ENCODE assay signal across 25 mouse cellular contexts in genomic region chr13:71338700-71339099, GRCm38 (mm10).
A peak's percentile ranks its signal among the peaks of the same experiment; 100 is the strongest.
DNase-seq lines count a peak whose midpoint lies in the region; ATAC-seq lines count a peak whose summit lies in the region.
"Had no signal": no experiment of that assay in that cellular context is flagged by ENCODE, and none has a peak within 500 bp of the region (broad histone marks: within the 10 kb centered on the region; RNA-seq: fewer than 3 reads in every experiment).

No protein-coding gene starts in this region.

- H3K27ac ChIP-seq in hindbrain, embryonic 16.5 days (ENCODE audit: low read depth, low read length), result no peak overlapping the region
- H3K27ac ChIP-seq in hindbrain, embryonic 11.5 days (ENCODE audit: low read depth, low read length), result no peak overlapping the region
- no peak overlapping the region for H3K27ac ChIP-seq in midbrain, embryonic 14.5 days (replicated peaks; ENCODE audit: low read depth, low read length)
- H3K27ac ChIP-seq in midbrain, embryonic 13.5 days, result no peak overlapping the region
- no peak overlapping the region for H3K27ac ChIP-seq in forebrain, embryonic 13.5 days
- H3K27ac ChIP-seq: hindbrain, embryonic 15.5 days; intestine, embryonic 15.5 days; left cerebral cortex, adult 2 months; limb, embryonic 13.5 days; midbrain, embryonic 12.5 days had no signal

- no peaks in the 10 kb centered on the region for H3K9me3 ChIP-seq in hindbrain, embryonic 16.5 days (ENCODE audit: control insufficient read depth, low read length)
- H3K9me3 ChIP-seq in hindbrain, embryonic 11.5 days (ENCODE audit: control insufficient read depth, low read length), result no peaks in the 10 kb centered on the region
- H3K9me3 ChIP-seq in midbrain, embryonic 14.5 days (ENCODE audit: control insufficient read depth, low read length), result no peaks in the 10 kb centered on the region
- H3K9me3 ChIP-seq in midbrain, embryonic 13.5 days, result no peaks in the 10 kb centered on the region
- H3K9me3 ChIP-seq in forebrain, embryonic 13.5 days (replicated peaks), result no peaks in the 10 kb centered on the region
- H3K9me3 ChIP-seq: heart, embryonic 12.5 days; hindbrain, embryonic 15.5 days; intestine, embryonic 15.5 days; limb, embryonic 13.5 days; midbrain, embryonic 12.5 days had no signal

- peak; percentile 42; the same call in 1 of the 2 replicates for ATAC-seq in hindbrain, embryonic 16.5 days
- no peak for ATAC-seq in hindbrain, embryonic 11.5 days (ENCODE audit: low FRiP score)
- ATAC-seq in midbrain, embryonic 14.5 days (ENCODE audit: low FRiP score, low TSS enrichment), result no peak
- ATAC-seq in midbrain, embryonic 13.5 days, result no peak
- ATAC-seq in forebrain, embryonic 13.5 days, result peak; percentile 68; the same call in 1 of the 2 replicates
- no peak for ATAC-seq in erythroblast, adult 5-6 weeks (replicated peaks; ENCODE audit: low FRiP score, poor library complexity, severe bottlenecking)
- ATAC-seq: CD4-positive, CD25-positive, alpha-beta regulatory T cell, adult 4 months; intestine, embryonic 15.5 days had no signal

- no peaks in the 10 kb centered on the region for H3K36me3 ChIP-seq in hindbrain, embryonic 16.5 days (ENCODE audit: control insufficient read depth, insufficient read depth, low read length)
- no peaks in the 10 kb centered on the region for H3K36me3 ChIP-seq in hindbrain, embryonic 11.5 days (ENCODE audit: control insufficient read depth, insufficient read depth, low read length)
- no peaks in the 10 kb centered on the region for H3K36me3 ChIP-seq in midbrain, embryonic 14.5 days (ENCODE audit: control insufficient read depth, insufficient read depth, low read length)
- H3K36me3 ChIP-seq in midbrain, embryonic 13.5 days, result no peaks in the 10 kb centered on the region
- H3K36me3 ChIP-seq in forebrain, embryonic 13.5 days (ENCODE audit: poor library complexity, severe bottlenecking), result no peaks in the 10 kb centered on the region
- H3K36me3 ChIP-seq: heart, embryonic 12.5 days; hindbrain, embryonic 15.5 days; intestine, embryonic 15.5 days; limb, embryonic 13.5 days; midbrain, embryonic 12.5 days had no signal

- no peak overlapping the region for H3K4me2 ChIP-seq in hindbrain, embryonic 16.5 days (ENCODE audit: low read length)
- H3K4me2 ChIP-seq in hindbrain, embryonic 11.5 days (replicated peaks; ENCODE audit: low read depth, low read length), result no peak overlapping the region
- no peak overlapping the region for H3K4me2 ChIP-seq in midbrain, embryonic 14.5 days (ENCODE audit: low read length)
- H3K4me2 ChIP-seq in midbrain, embryonic 13.5 days (replicated peaks), result no peak overlapping the region
- no peak overlapping the region for H3K4me2 ChIP-seq in forebrain, embryonic 13.5 days
- H3K4me2 ChIP-seq: heart, embryonic 12.5 days; hindbrain, embryonic 15.5 days; intestine, embryonic 15.5 days; limb, embryonic 13.5 days; liver, embryonic 11.5 days; midbrain, embryonic 12.5 days had no signal

- no peak overlapping the region for H3K4me3 ChIP-seq in hindbrain, embryonic 16.5 days (ENCODE audit: low read length)
- no peak overlapping the region for H3K4me3 ChIP-seq in hindbrain, embryonic 11.5 days (ENCODE audit: low read depth, low read length)
- no peak overlapping the region for H3K4me3 ChIP-seq in midbrain, embryonic 14.5 days (replicated peaks; ENCODE audit: low read depth, low read length)
- H3K4me3 ChIP-seq in midbrain, embryonic 13.5 days (replicated peaks), result no peak overlapping the region
- no peak overlapping the region for H3K4me3 ChIP-seq in forebrain, embryonic 13.5 days
- H3K4me3 ChIP-seq: heart, embryonic 12.5 days; hindbrain, embryonic 15.5 days; intestine, embryonic 15.5 days; left cerebral cortex, adult 2 months; limb, embryonic 13.5 days; midbrain, embryonic 12.5 days; myocyte had no signal

- H3K27me3 ChIP-seq in hindbrain, embryonic 16.5 days (replicated peaks; ENCODE audit: control insufficient read depth, insufficient read depth, low read length), result no peaks in the 10 kb centered on the region; the same call in 1 of the 2 replicates
- H3K27me3 ChIP-seq in hindbrain, embryonic 11.5 days (ENCODE audit: control insufficient read depth, insufficient read depth, low read length), result no peaks in the 10 kb centered on the region
- no peaks in the 10 kb centered on the region for H3K27me3 ChIP-seq in midbrain, embryonic 14.5 days (ENCODE audit: control insufficient read depth, insufficient read depth, low read length)
- H3K27me3 ChIP-seq in midbrain, embryonic 13.5 days, result no peaks in the 10 kb centered on the region
- H3K27me3 ChIP-seq in forebrain, embryonic 13.5 days, result peaks cover 29% of the 10 kb centered on the region
- H3K27me3 ChIP-seq: heart, embryonic 12.5 days; hindbrain, embryonic 15.5 days; intestine, embryonic 15.5 days; limb, embryonic 13.5 days had no signal

- 31% methylated on average over 6 of the region's 6 CpGs for WGBS in hindbrain, embryonic 16.5 days
- WGBS in hindbrain, embryonic 11.5 days, result 59% methylated on average over 6 of the region's 6 CpGs
- 14% methylated on average over 6 of the region's 6 CpGs for WGBS in midbrain, embryonic 14.5 days
- WGBS in midbrain, embryonic 13.5 days, result 19% methylated on average over 6 of the region's 6 CpGs
- 13% methylated on average over 6 of the region's 6 CpGs for WGBS in forebrain, embryonic 13.5 days

- no peak for DNase-seq in hindbrain, embryonic 11.5 days (ENCODE audit: low spot score)
- DNase-seq in midbrain, embryonic 14.5 days, result peak; percentile 43
- DNase-seq in layer of hippocampus, postnatal 14 days (ENCODE audit: low spot score in 2 of 2), result no peak
- DNase-seq: adrenal gland, postnatal 25 days; cerebellum, adult 18-20 months; cerebellum, postnatal 14 days; gastrocnemius, postnatal 25 days; heart, adult 18-20 months; heart, postnatal 4 days; lung, postnatal 36 days; thymus, adult 2 months; thymus, postnatal 4 days had no signal

- no peak overlapping the region for H3K9ac ChIP-seq in hindbrain, embryonic 16.5 days (ENCODE audit: low read depth, low read length)
- no peak overlapping the region for H3K9ac ChIP-seq in hindbrain, embryonic 11.5 days (ENCODE audit: low read depth, low read length)
- H3K9ac ChIP-seq in midbrain, embryonic 14.5 days (replicated peaks; ENCODE audit: low read length), result no peak overlapping the region
- H3K9ac ChIP-seq in midbrain, embryonic 13.5 days (replicated peaks), result no peak overlapping the region
- H3K9ac ChIP-seq in forebrain, embryonic 13.5 days, result no peak overlapping the region
- H3K9ac ChIP-seq: heart, embryonic 12.5 days; hindbrain, embryonic 15.5 days; intestine, embryonic 15.5 days; limb, embryonic 13.5 days; midbrain, embryonic 12.5 days had no signal

- peaks cover 4% of the 10 kb centered on the region for H3K4me1 ChIP-seq in hindbrain, embryonic 16.5 days (ENCODE audit: control insufficient read depth, insufficient read depth, low read depth, low read length)
- no peaks in the 10 kb centered on the region for H3K4me1 ChIP-seq in hindbrain, embryonic 11.5 days (replicated peaks; ENCODE audit: control insufficient read depth, insufficient read depth, low read length)
- peaks cover 3% of the 10 kb centered on the region; the same call in 1 of the 2 replicates for H3K4me1 ChIP-seq in midbrain, embryonic 14.5 days (ENCODE audit: control insufficient read depth, insufficient read depth, low read length)
- 0 out of 2 replicates have a peak, but pooled peaks cover 5% of the 10 kb centered on the region for H3K4me1 ChIP-seq in midbrain, embryonic 13.5 days (replicated peaks)
- peaks cover 13% of the 10 kb centered on the region; the same call in 1 of the 2 replicates for H3K4me1 ChIP-seq in forebrain, embryonic 13.5 days
- H3K4me1 ChIP-seq: heart, embryonic 12.5 days; hindbrain, embryonic 15.5 days; intestine, embryonic 15.5 days; limb, embryonic 13.5 days had no signal

Comparison
In these comparisons a context has a peak if more than half of its experiments do, and no peak if none do; other contexts are left out.
1. ATAC-seq: peak in hindbrain, embryonic 16.5 days (single experiment) and forebrain, embryonic 13.5 days (single experiment); none in hindbrain, embryonic 11.5 days (single experiment), midbrain, embryonic 14.5 days (single experiment), midbrain, embryonic 13.5 days (single experiment) and erythroblast, adult 5-6 weeks (single experiment).